In the genomic region with DNA sequence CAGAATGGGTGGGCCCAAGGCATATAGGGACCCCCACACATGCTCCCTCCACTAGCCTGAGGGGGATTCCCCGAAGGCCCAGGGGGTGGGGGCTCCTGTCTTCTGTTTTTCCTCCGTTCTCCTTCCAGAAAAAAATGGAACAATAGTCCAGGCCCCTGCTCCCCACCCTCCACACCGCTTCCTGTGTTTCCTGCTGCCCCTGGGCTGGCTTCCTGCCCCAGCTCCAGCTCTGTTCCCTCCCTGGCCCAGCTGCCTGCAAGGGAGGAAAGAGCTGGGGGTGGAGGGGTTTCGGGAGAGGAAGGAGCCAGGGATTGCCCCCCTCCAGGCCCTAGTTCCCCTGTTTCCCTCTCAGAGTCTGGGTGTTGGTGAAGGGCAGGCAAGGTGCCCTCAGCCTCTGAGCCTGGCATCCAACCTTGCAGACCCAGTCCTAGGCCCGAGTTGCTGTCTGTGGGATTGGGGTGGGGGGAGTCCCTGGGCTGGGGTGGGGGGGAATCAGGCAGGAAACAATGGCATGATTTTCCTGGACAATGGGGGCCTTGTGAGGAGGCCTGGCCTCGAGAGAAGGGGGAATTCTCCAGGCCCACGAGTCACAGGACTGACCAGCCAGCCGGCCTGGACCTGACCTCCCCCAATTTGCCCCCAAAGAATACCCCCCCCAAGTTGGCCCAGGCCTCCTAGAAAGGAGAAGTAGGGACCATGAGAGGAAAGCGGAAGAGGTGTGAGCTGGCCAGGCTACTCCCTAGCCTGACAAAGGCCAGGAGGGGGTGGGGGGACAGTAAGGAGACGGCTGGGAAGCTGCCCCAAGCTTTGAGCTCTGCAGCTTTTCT, we compare ENCODE assay signal across 9 mouse cellular contexts. TPM values are rescaled to one million over a fixed set of nuclear protein-coding genes. Genes with fewer than 3 reads are reported as not detected.
A peak's percentile ranks its signal among the peaks of the same experiment; 100 is the strongest.
DNase-seq lines count a peak whose midpoint lies in the region; ATAC-seq and TF ChIP-seq lines count a peak whose summit lies in the region.
"Had no signal": no experiment of that assay in that cellular context is flagged by ENCODE, and none has a peak within 500 bp of the region (broad histone marks: within the 10 kb centered on the region; RNA-seq: fewer than 3 reads in every experiment).

No protein-coding gene starts in this region.

- H3K36me3 ChIP-seq in MEL (ENCODE audit: control insufficient read depth in 1 of 2, insufficient read depth in 2 of 2, low read length in 2 of 2), result peaks cover 0 to 9% of the 10 kb centered on the region in 2 experiments; a peak in 1 of 4 replicates
- H3K36me3 ChIP-seq in embryonic facial prominence, embryonic 10.5 days (replicated peaks), result peaks cover 72% of the 10 kb centered on the region
- H3K36me3 ChIP-seq in heart, postnatal 0 days (replicated peaks; ENCODE audit: control insufficient read depth, insufficient read depth, low read length), result peaks cover 50% of the 10 kb centered on the region
- peaks cover 20% of the 10 kb centered on the region; the same call in 1 of the 2 replicates for H3K36me3 ChIP-seq in macrophage (ENCODE audit: inconsistent target)

- H3K4me1 ChIP-seq in MEL (ENCODE audit: control insufficient read depth in 1 of 2, insufficient read depth in 2 of 2, low read length in 2 of 2), result peaks cover 2 to 22% of the 10 kb centered on the region in 2 experiments; a peak in 3 of 4 replicates
- H3K4me1 ChIP-seq in embryonic facial prominence, embryonic 10.5 days, result peaks cover 69% of the 10 kb centered on the region
- peaks cover 18% of the 10 kb centered on the region for H3K4me1 ChIP-seq in heart, postnatal 0 days (ENCODE audit: control insufficient read depth, insufficient read depth)

- TF ChIP-seq EP300 in MEL (IDR thresholded peaks at IDR 0.05; ENCODE audit: low read depth in 1 of 2, low read length in 2 of 2), result no peak
- TF ChIP-seq EP300 in heart, postnatal 0 days (IDR thresholded peaks at IDR 0.05; ENCODE audit: low read depth), result peak; percentile 86; the same call in 1 of the 2 replicates

- no peak for TF ChIP-seq RAD21 in MEL (IDR thresholded peaks at IDR 0.05; ENCODE audit: low read depth, low read length)

- WGBS in embryonic facial prominence, embryonic 10.5 days, result 38% methylated on average over 10 of the region's 10 CpGs
- WGBS in heart, postnatal 0 days, result 58% methylated on average over 10 of the region's 10 CpGs
- WGBS in macrophage (ENCODE audit: missing documents), result 1% methylated on average over 8 of the region's 10 CpGs

- no peak for TF ChIP-seq CTCF in MEL (IDR thresholded peaks at IDR 0.05 in 2 of 3, conservative IDR thresholded peaks at IDR 0.05 in 1 of 3; ENCODE audit: control insufficient read depth in 1 of 3, insufficient read depth in 1 of 3, low read depth in 2 of 3, low read length in 3 of 3, poor library complexity in 1 of 3, severe bottlenecking in 1 of 3)
- TF ChIP-seq CTCF in heart, postnatal 0 days (IDR thresholded peaks at IDR 0.05; ENCODE audit: low read depth), result no peak

- no peaks in the 10 kb centered on the region for H3K9me3 ChIP-seq in MEL (replicated peaks; ENCODE audit: insufficient read depth, low read length)
- H3K9me3 ChIP-seq in embryonic facial prominence, embryonic 10.5 days, result no peaks in the 10 kb centered on the region
- no peaks in the 10 kb centered on the region for H3K9me3 ChIP-seq in heart, postnatal 0 days (replicated peaks; ENCODE audit: control insufficient read depth, low read length)

- H3K27ac ChIP-seq in MEL (ENCODE audit: control insufficient read depth, low read depth, low read length) (no peak overlapping the region), macrophage (peak overlapping the region; percentile 96)
- H3K27ac ChIP-seq in embryonic facial prominence, embryonic 10.5 days (replicated peaks), result peak overlapping the region; percentile 82
- H3K27ac ChIP-seq in heart, postnatal 0 days (ENCODE audit: low read depth), result peak overlapping the region; percentile 94

- peak; percentile 33 for DNase-seq in MEL (ENCODE audit: low read depth, low spot score)
- no peak for DNase-seq in embryonic facial prominence, embryonic 10.5 days (ENCODE audit: low spot score)
- peak; percentile 83 for DNase-seq in heart, postnatal 0 days (ENCODE audit: low spot score)
- DNase-seq in kidney, postnatal 25 days, result peak; percentile 72 to 90
- no peak for DNase-seq in spleen, postnatal 36 days (ENCODE audit: low spot score in 2 of 2)
- DNase-seq in frontal cortex, postnatal 14 days (ENCODE audit: low spot score in 2 of 2), result no peak
- DNase-seq in c-Kit-positive CD71-positive TER-119-positive erythroid progenitor cells, embryonic 14.5 days (ENCODE audit: low spot score), result no peak

- H3K79me2 ChIP-seq in MEL (ENCODE audit: control insufficient read depth, insufficient read depth, low read length, poor library complexity) (peaks cover 44% of the 10 kb centered on the region), macrophage (ENCODE audit: inconsistent target) (peaks cover 69% of the 10 kb centered on the region)

- peak overlapping the region; percentile 21 for H3K9ac ChIP-seq in MEL (ENCODE audit: control insufficient read depth, low read depth, low read length, poor library complexity, severe bottlenecking)
- peak overlapping the region; percentile 77 for H3K9ac ChIP-seq in heart, postnatal 0 days (replicated peaks; ENCODE audit: low read depth, low read length)

- no peak for TF ChIP-seq POLR2A in MEL (IDR thresholded peaks at IDR 0.05; ENCODE audit: control insufficient read depth in 1 of 2, insufficient read depth in 1 of 2, low read depth in 1 of 2, low read length in 2 of 2, poor library complexity in 1 of 2)

- H3K4me3 ChIP-seq in MEL (ENCODE audit: control insufficient read depth in 1 of 2, insufficient read depth in 1 of 2, low read depth in 2 of 2, low read length in 2 of 2) (peak overlapping the region in 1 of 2 experiments; percentile 13; a peak in 1 of 4 replicates), macrophage (ENCODE audit: inconsistent target) (peak overlapping the region; percentile 76)
- peak overlapping the region; percentile 97 for H3K4me3 ChIP-seq in embryonic facial prominence, embryonic 10.5 days
- peak overlapping the region; percentile 82 for H3K4me3 ChIP-seq in heart, postnatal 0 days (ENCODE audit: low read depth, low read length)

- H3K27me3 ChIP-seq in MEL (ENCODE audit: control insufficient read depth in 1 of 2, insufficient read depth in 2 of 2, low read length in 2 of 2), result no peaks in the 10 kb centered on the region
- H3K27me3 ChIP-seq in embryonic facial prominence, embryonic 10.5 days (replicated peaks; ENCODE audit: low read depth, poor library complexity, severe bottlenecking), result peaks cover 10% of the 10 kb centered on the region
- no peaks in the 10 kb centered on the region for H3K27me3 ChIP-seq in heart, postnatal 0 days (ENCODE audit: control insufficient read depth, insufficient read depth, low read length)

- peak overlapping the region; percentile 95 for H3K4me2 ChIP-seq in heart, postnatal 0 days (ENCODE audit: low read depth, low read length)

- peak; percentile 9; the same call in 1 of the 2 replicates for ATAC-seq in heart, postnatal 0 days (ENCODE audit: insufficient read depth, low read depth)

RNA-seq across cellular contexts. Expression of a gene that starts 3.6 kb away (rescaled TPM):
- 25.3 and 26.8 TPM in 2 replicates for total RNA-seq in MEL (2012; rRNA removed)
- polyA plus RNA-seq in MEL (2012; ENCODE audit: insufficient read depth in 1 of 2, insufficient read length in 2 of 2, low read depth in 1 of 2, low replicate concordance in 2 of 2, missing spikeins in 1 of 2) (10 to 100 TPM in 1 of 2 experiments, not detected in 1; 76.4 TPM), macrophage (2018) (16.4 to 37.7 TPM (median 26.8 TPM) in 3 replicates)
- polyA plus RNA-seq in embryonic facial prominence, embryonic 10.5 days (2016; fragmentation: Nextera tagmentation; extraction: Ambion mirVana), result 30.3 and 30.6 TPM in 2 replicates
- total RNA-seq in heart, postnatal 0 days (2014; rRNA removed; ENCODE audit: low replicate concordance), result 27.0 and 35.9 TPM in 2 replicates
- 6.1 and 6.7 TPM in 2 replicates for polyA plus RNA-seq in heart, postnatal 0 days (2015; fragmentation: Nextera tagmentation; extraction: Ambion mirVana)
- total RNA-seq in macrophage (2018; cell fraction: chromatin; rRNA removed), result 100 to 1,000 TPM in 24 of 26 experiments, 10 to 100 TPM in 2; 81.6 to 355 (median 198) TPM
- 10 to 100 TPM; 21.4 to 53.6 (median 36.9) TPM for total RNA-seq in macrophage (2018; cell fraction: cytosol; rRNA removed)
- total RNA-seq in macrophage (2018; cell fraction: nucleus; rRNA removed), result 100 to 1,000 TPM in 18 of 26 experiments, 10 to 100 TPM in 8; 73.9 to 157 (median 117) TPM

RNA-seq across cellular contexts. Expression of a gene that starts 3.8 kb away (rescaled TPM):
- 17.9 and 22.5 TPM in 2 replicates for total RNA-seq in MEL (2012; rRNA removed)
- polyA plus RNA-seq in MEL (2012; ENCODE audit: insufficient read depth in 1 of 2, insufficient read length in 2 of 2, low read depth in 1 of 2, low replicate concordance in 2 of 2, missing spikeins in 1 of 2) (10 to 100 TPM in 1 of 2 experiments, not detected in 1; 38.3 TPM), macrophage (2018) (29.4 to 53.8 TPM (median 31.8 TPM) in 3 replicates)
- polyA plus RNA-seq in embryonic facial prominence, embryonic 10.5 days (2016; fragmentation: Nextera tagmentation; extraction: Ambion mirVana), result 32.1 and 34.0 TPM in 2 replicates
- total RNA-seq in heart, postnatal 0 days (2014; rRNA removed; ENCODE audit: low replicate concordance), result 43.5 and 51.5 TPM in 2 replicates
- 16.3 and 17.0 TPM in 2 replicates for polyA plus RNA-seq in heart, postnatal 0 days (2015; fragmentation: Nextera tagmentation; extraction: Ambion mirVana)
- 10 to 100 TPM; 19.3 to 86.5 (median 44.6) TPM for total RNA-seq in macrophage (2018; cell fraction: chromatin; rRNA removed)
- total RNA-seq in macrophage (2018; cell fraction: cytosol; rRNA removed), result 10 to 100 TPM; 33.8 to 69.3 (median 53.0) TPM
- 10 to 100 TPM; 35.9 to 78.0 (median 54.2) TPM for total RNA-seq in macrophage (2018; cell fraction: nucleus; rRNA removed)

RNA-seq across cellular contexts. Expression of a gene that starts 11.9 kb away (rescaled TPM):
- 0.16 and 0.23 TPM in 2 replicates for total RNA-seq in MEL (2012; rRNA removed)
- polyA plus RNA-seq in MEL (2012; ENCODE audit: insufficient read depth in 1 of 2, insufficient read length in 2 of 2, low read depth in 1 of 2, low replicate concordance in 2 of 2, missing spikeins in 1 of 2), result under 1 TPM in 1 of 2 experiments, not detected in 1; 0.60 TPM
- polyA plus RNA-seq in embryonic facial prominence, embryonic 10.5 days (2016; fragmentation: Nextera tagmentation; extraction: Ambion mirVana), result 0.19 and 0.23 TPM in 2 replicates
- not detected in 2 replicates for total RNA-seq in heart, postnatal 0 days (2014; rRNA removed; ENCODE audit: low replicate concordance)
- polyA plus RNA-seq in heart, postnatal 0 days (2015; fragmentation: Nextera tagmentation; extraction: Ambion mirVana), result 0.30 and 0.34 TPM in 2 replicates
- total RNA-seq in macrophage (2018; cell fraction: chromatin; rRNA removed), result 1 to 10 TPM in 1 of 26 experiments, under 1 TPM in 1, not detected in 24; 0.90 to 1.3 TPM
- not detected for total RNA-seq in macrophage (2018; cell fraction: cytosol; rRNA removed)
- total RNA-seq in macrophage (2018; cell fraction: nucleus; rRNA removed), result under 1 TPM in 1 of 26 experiments, not detected in 25; 0.72 TPM
- not detected in 3 replicates for polyA plus RNA-seq in macrophage (2018)
- polyA plus RNA-seq: brain, embryonic 14.5 days had no signal

RNA-seq across cellular contexts. Expression of a gene that starts 28.8 kb away (rescaled TPM):
- total RNA-seq in MEL (2012; rRNA removed), result 6.2 and 7.6 TPM in 2 replicates
- 10 to 100 TPM in 1 of 2 experiments, not detected in 1; 15.5 TPM for polyA plus RNA-seq in MEL (2012; ENCODE audit: insufficient read depth in 1 of 2, insufficient read length in 2 of 2, low read depth in 1 of 2, low replicate concordance in 2 of 2, missing spikeins in 1 of 2)
- polyA plus RNA-seq in embryonic facial prominence, embryonic 10.5 days (2016; fragmentation: Nextera tagmentation; extraction: Ambion mirVana), result 28.7 and 31.2 TPM in 2 replicates
- total RNA-seq in heart, postnatal 0 days (2014; rRNA removed; ENCODE audit: low replicate concordance), result 33.2 and 37.8 TPM in 2 replicates
- polyA plus RNA-seq in heart, postnatal 0 days (2015; fragmentation: Nextera tagmentation; extraction: Ambion mirVana), result 12.3 and 14.0 TPM in 2 replicates
- total RNA-seq in macrophage (2018; cell fraction: chromatin; rRNA removed), result 100 to 1,000 TPM in 15 of 26 experiments, 10 to 100 TPM in 11; 19.1 to 204 (median 103) TPM
- total RNA-seq in macrophage (2018; cell fraction: cytosol; rRNA removed), result 10 to 100 TPM; 20.1 to 61.2 (median 43.2) TPM
- total RNA-seq in macrophage (2018; cell fraction: nucleus; rRNA removed), result 100 to 1,000 TPM in 2 of 26 experiments, 10 to 100 TPM in 24; 18.2 to 149 (median 64.2) TPM
- polyA plus RNA-seq in macrophage (2018), result 29.5 to 49.9 TPM (median 44.1 TPM) in 3 replicates

RNA-seq across cellular contexts. Expression of a gene that starts 33.8 kb away (rescaled TPM):
- 60.6 and 63.2 TPM in 2 replicates for total RNA-seq in MEL (2012; rRNA removed)
- polyA plus RNA-seq in MEL (2012; ENCODE audit: insufficient read depth in 1 of 2, insufficient read length in 2 of 2, low read depth in 1 of 2, low replicate concordance in 2 of 2, missing spikeins in 1 of 2) (100 to 1,000 TPM in 1 of 2 experiments, 10 to 100 TPM in 1; 77.3 to 113 TPM), macrophage (2018) (80.1 to 102 TPM (median 94.5 TPM) in 3 replicates)
- 7.9 and 8.0 TPM in 2 replicates for polyA plus RNA-seq in embryonic facial prominence, embryonic 10.5 days (2016; fragmentation: Nextera tagmentation; extraction: Ambion mirVana)
- total RNA-seq in heart, postnatal 0 days (2014; rRNA removed; ENCODE audit: low replicate concordance), result 113 and 118 TPM in 2 replicates
- polyA plus RNA-seq in heart, postnatal 0 days (2015; fragmentation: Nextera tagmentation; extraction: Ambion mirVana), result 86.5 and 111 TPM in 2 replicates
- 100 to 1,000 TPM; 139 to 748 (median 457) TPM for total RNA-seq in macrophage (2018; cell fraction: chromatin; rRNA removed)
- total RNA-seq in macrophage (2018; cell fraction: cytosol; rRNA removed), result 100 to 1,000 TPM in 18 of 26 experiments, 10 to 100 TPM in 8; 47.4 to 186 (median 110) TPM
- total RNA-seq in macrophage (2018; cell fraction: nucleus; rRNA removed), result 100 to 1,000 TPM in 25 of 26 experiments, 10 to 100 TPM in 1; 82.3 to 368 (median 235) TPM

Comparison
In these comparisons a context has a peak if more than half of its experiments do, and no peak if none do; other contexts are left out.
1. DNase-seq: peak in MEL (single experiment), heart, postnatal 0 days (single experiment) and kidney, postnatal 25 days (2 of 2); none in embryonic facial prominence, embryonic 10.5 days (single experiment), spleen, postnatal 36 days (0 of 2), frontal cortex, postnatal 14 days (0 of 2) and c-Kit-positive CD71-positive TER-119-positive erythroid progenitor cells, embryonic 14.5 days (single experiment).